Mouse (Mus musculus) right cerebral cortex, postnatal 4 days (tissue): ENCODE measurements around the gene Uap1l1.

Source experiments
- DNase-seq: peaks from one replicate; pipeline ENCODE4 v3.0.0-alpha.2; 2022

The Uap1l1 gene

GRCm38 (mm10) chr2:25310969-25311368 lies 54.5 kb downstream of the Uap1l1 start:
- no peak for DNase-seq

- DNase-seq, result no peak
These were observed 55.3 kb downstream of the Uap1l1 start for GRCm38 (mm10) chr2:25310180-25310579.
